Mouse (Mus musculus): ENCODE measurements around the gene Anapc1. TPM values are rescaled to one million over a fixed set of nuclear protein-coding genes. Genes with fewer than 3 reads are reported as not detected.
A peak's percentile ranks its signal among the peaks of the same experiment; 100 is the strongest.
"Not testable (repeated sequence)": the region's sequence is repeated elsewhere in the genome, so short reads cannot be mapped to it uniquely, and the experiment has no call there.

Gene Anapc1
- total RNA-seq, 2 experiments from 2014 or later = 39.0 to 46.9 TPM

DNA sequence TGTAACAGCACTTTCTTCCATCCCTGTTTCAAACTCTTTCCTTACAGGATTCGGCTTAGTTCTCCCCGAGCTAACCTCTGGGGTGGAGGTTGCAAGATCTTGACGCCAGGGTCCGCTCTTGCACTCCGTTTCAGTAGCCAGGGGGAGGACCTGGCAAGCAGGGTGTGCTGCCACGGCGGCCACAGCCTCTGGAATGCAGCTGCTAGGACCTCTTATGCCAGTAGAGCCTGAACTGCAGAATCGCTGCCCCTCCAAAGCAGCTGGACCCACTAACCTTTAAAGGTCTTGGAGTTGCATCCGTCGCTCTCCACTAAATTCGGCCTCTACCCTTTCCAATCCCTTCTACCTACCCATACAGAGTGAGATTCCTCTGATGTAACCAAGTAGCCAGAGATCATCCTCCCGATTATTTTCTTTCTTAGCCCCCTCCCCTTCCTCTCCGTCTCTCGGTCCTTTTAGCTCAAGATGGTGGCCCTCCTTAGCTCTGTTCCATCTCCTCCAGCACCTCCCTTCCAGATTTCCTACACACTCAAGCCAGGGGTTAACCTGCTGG, 11.0 kb upstream of the Anapc1 start:
- intact Hi-C loops (cut with DNase I) = loop anchor here (1.0 to 10.0 kb wide), 4 partner anchors 55 to 497 kb away; partner anchors contain the start of genes Slc20a1 and Zc3h8
- peak; percentile 84 to 86 for DNase-seq

DNA sequence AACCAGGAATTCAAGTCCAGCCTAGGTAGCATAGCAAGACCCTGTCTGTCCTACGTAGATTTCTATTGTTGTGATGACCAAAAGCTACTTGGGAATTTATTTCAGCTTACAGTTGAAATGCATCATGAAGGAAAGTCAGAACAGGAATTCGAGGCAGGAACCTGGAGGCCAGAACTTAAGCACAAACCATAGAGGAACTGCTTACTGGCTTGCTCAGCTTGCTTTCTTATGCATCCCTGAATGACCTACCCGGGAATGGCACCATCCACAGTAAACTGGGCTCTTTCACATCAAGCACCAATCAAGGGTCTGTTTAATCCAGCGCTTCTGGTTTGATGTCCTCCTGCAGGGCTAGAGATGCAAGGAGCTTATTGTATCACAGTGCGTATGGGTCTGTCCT, 10.4 kb upstream of the Anapc1 start:
- no peak for DNase-seq
- intact Hi-C loops (cut with DNase I) = loop anchor here (5.0 to 10.0 kb wide), 2 partner anchors 245 to 497 kb away; partner anchors contain the start of genes Slc20a1 and Zc3h8

DNA sequence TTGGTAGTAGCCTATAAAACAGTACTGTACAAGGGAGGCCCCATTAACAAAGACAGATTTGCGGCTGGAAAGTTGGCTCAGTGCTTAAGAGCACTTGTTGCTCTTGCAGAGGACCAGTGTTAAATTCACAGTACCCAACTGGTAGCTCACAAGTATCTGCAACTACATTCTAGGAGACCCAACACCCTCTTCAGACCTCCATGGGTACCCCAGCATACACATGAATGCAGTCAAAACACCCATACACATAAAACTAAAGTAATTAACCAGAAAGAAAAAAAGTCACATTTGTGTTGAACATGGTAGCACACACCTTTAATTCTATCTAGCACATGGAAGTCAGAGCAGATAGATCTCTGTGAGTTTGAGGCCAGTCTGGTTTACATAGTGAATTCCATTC, 9.9 kb upstream of the Anapc1 start:
- intact Hi-C loops (cut with DNase I) = loop anchor here (5.0 to 10.0 kb wide), 2 partner anchors 245 to 498 kb away; partner anchors contain the start of genes Slc20a1 and Zc3h8
- no peak for DNase-seq

DNA sequence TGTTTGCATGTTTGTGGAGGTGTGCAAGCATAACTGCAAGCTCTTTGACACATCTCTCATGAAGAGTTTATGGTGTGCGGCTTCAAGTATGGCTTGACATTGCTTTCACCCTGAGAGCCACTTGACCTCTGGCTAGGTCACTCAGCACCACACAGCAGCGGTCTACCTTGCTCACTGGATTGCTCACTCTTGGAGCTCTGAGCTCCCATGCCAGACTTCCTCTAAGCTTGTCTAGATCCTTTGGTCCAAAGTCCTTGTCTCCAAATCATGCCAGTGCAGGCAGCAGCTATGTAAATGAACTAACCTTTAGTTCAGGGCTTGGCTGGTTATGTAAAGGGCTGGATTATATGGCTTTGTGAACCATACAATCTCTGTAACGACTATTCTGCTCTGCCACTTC, 9.2 kb upstream of the Anapc1 start:
- no peak for DNase-seq
- intact Hi-C loops (cut with DNase I) = loop anchor here (5.0 to 10.0 kb wide), 2 partner anchors 246 to 498 kb away; partner anchors contain the start of genes Slc20a1 and Zc3h8

DNA sequence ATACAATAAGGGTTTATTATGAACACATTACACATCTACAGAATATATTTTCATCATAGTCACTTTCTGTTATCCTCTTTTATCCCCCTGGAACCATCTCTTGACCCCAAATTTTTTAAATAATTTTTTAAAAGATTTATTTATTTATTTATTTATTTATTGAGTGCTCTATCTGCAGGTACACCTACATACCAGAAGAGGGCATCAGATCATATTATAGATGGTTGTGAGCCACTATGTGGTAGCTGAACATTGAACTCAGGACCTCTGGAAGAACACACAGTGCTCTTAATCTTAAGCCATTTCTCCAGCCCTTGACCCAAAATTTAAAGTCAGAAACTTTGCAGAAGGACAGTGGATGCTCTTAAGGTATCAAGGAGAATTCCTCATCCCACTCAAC, 7.4 kb upstream of the Anapc1 start:
- intact Hi-C loops (cut with DNase I) = loop anchor here (10.0 kb wide), 1 partner anchor 500 kb away; the partner anchor contains the start of gene Slc20a1

DNA sequence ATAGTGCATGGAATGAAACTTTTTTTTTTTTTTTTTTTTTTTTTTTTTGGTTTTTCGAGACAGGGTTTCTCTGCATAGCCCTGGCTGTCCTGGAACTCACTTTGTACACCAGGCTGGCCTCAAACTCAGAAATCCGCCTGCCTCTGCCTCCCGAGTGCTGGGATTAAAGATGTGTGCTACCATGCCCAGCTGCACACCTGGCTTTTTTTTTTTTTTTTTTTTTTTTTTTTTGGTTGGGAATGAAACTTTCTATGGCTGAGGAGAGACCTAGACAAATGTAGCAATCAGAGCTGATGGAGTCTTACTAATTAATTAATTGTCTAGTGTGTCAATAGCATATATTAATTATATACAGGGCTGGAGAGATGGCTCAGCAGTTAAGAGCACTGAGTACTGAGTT, 6.6 kb upstream of the Anapc1 start:
- intact Hi-C loops (cut with DNase I) = loop anchor here (10.0 kb wide), 1 partner anchor 501 kb away; the partner anchor contains the start of gene Slc20a1
- DNase-seq = not testable (repeated sequence)

More for the DNA sequence above, 7.4 kb upstream of the Anapc1 start:
- no peak for DNase-seq

DNA sequence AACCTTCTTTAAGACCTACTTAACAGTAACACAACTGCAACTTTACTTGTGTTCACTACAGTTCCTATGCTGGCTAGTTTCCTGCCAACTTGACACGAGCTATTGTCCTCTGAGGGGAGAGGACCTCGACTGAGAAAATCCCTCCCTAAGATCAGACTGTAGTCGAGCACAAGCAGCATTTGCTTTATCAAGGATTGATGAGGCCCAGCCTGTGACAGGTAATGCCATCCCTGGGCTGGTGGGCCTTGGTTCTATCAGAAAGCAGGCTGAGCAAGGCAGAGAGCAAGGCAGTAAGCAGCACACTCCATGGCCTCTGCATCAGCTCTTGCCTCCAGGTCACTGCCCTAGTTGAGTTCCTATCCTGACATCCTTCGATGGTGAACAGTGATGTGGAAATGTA, 6.0 kb upstream of the Anapc1 start:
- intact Hi-C loops (cut with DNase I) = loop anchor here (10.0 kb wide), 1 partner anchor 502 kb away; the partner anchor contains the start of gene Slc20a1
- no peak for DNase-seq

DNA sequence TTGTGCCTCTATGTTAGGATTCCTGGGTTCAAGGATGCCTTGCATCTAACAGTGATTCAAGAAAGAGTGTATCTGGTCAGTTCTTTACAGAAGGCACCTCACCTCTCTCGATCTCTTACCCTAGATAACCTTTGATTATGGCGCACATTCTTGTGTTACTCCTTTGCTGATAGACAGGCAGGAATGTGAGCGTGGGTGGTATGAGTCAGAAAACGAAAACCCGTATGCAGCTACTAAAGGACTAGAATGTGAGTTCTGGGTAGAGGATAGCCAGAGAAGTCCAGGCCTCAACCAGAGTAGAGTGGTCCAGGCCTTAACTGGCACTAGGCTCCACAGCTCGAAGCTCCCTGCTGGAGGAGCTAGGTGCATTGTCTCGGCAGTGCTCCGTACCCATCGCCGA, 5.6 kb upstream of the Anapc1 start:
- intact Hi-C loops (cut with DNase I) = loop anchor here (10.0 kb wide), 1 partner anchor 502 kb away; the partner anchor contains the start of gene Slc20a1
- DNase-seq = no peak

DNA sequence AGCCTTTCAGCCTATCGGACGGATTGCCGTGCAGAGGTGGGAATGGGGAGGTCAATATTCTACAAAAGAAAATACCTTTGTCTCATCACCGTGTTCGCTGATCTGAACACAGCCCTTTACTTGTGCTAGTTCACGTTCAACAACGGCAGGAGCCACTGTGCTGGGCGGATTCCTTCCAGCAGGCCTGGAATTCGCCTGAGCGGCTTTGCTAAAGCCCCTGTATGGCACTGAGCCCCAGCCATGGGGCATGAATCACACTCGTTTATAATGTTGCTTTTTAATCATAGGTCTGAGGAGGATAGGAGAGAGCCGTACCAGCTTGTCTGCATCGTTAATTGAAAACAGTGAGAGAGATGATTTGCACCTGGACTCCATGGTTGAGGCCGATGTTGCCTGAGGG, 5.1 kb upstream of the Anapc1 start:
- DNase-seq = no peak
- intact Hi-C loops (cut with DNase I) = loop anchor here (10.0 kb wide), 1 partner anchor 502 kb away; the partner anchor contains the start of gene Slc20a1

DNA sequence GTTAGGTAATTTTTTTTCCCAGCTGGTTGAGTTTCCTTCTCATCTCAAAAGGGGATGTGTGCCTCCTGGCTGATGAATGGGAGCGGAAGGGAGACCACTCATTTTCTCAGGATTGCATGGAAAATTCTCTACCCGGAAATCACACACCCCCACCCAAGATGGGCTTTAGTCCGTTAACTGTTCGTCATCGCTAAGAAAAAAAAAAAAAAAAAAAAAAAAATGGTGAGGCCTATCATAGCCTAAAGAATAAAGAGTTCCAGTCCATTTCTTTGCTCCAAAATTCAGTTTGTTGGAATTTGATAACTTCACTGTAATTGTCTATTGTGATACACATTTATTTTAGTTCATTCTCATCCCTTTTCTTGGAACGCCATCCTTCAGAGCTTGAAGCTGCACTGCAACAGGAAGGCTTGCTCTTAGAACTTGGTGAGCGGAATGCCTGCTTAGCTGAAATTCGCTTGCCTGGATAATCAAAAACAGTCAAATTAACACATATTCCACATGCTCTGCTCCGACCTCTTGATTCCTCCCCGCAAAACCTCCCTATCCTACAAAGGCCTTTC, 448 bp upstream of the Anapc1 start:
- intact Hi-C loops (cut with DNase I) = loop anchor here (10.0 kb wide), 1 partner anchor 377 kb away; the partner anchor contains the start of gene Ttl
- DNase-seq = no peak

DNA sequence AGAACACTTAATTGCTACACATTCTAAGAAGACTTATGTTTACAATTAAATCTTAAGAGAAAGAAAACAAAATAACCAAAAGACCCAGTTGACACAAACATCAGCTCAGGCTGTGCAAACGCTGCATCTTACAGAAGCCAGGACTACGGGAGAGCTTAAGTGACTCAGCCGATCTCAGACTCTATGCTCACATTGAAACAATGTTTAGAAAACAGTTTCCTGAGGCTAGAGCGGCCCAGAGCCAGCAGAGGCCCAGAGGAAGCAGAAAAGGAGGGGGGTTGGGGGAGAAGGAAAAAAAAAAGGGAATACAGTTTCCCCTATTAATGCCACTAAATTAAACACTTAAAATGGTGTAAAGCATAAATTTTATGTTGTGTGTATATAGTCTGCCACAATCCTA, 6.5 kb downstream of the Anapc1 start:
- no peak for DNase-seq
- intact Hi-C loops (cut with DNase I) = loop anchor here (10.0 kb wide), 1 partner anchor 384 kb away; the partner anchor contains the start of gene Ttl

DNA sequence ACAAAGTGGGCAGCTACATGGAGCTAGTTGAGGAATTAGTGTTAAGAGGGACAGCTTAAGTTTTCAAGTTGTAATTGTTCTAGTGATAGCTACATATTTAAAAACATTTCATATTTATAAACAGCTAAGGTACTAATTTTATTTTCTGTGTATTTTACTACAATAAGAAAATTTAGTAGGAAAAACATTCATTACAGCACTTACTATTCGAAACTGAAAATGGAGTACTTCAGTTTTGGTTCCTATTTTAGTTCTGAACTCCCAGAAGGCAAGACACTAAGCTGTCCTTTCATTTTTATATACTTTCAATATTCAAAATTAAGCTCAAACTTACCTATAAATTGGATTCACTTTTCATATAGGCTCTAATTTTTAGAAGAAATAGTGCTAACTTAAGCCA, 66.6 kb downstream of the Anapc1 start:
- DNase-seq = no peak
- intact Hi-C loops (cut with DNase I) = no loop called here

DNA sequence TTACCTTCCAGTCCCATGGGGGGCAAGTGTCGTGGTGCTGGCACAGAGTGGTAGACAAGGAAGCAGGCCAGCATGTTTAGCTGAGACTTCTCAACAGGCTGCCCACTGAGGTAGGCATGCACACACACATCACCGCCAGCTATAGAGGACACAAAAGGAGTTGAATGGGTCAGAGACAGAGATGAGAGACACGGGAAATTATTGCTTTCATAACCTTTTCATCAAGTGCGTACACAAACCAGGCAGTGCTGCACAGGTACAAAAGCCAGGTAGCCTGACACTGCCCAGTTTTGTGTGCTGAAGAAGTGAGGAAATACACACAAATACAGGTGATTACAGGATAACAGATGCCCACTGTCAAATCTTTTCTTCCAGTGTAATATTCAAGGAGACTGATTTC, 71.8 kb downstream of the Anapc1 start:
- intact Hi-C loops (cut with DNase I) = no loop called here
- DNase-seq = no peak

DNA sequence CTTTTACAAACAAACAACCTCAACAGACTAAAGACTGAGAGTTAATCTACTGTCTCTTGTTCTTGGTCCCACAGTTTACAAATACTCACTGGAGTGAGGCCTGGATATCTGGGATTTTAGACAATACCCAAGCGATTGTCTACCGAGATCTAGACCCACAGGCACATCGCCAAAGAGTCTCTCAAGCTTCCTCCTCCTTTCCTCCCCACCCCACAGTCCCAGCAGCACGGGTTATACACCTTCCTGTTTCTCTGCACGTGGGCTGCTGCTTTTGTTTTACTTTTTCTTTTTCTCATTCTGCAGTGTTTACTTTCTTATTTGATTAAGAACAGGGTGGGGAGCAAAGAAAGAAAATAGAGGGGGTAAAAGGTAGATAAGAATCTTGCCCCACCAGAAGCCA, 73.8 kb downstream of the Anapc1 start:
- peak in 1 of 2 experiments; percentile 10 for DNase-seq
- intact Hi-C loops (cut with DNase I) = no loop called here

DNA sequence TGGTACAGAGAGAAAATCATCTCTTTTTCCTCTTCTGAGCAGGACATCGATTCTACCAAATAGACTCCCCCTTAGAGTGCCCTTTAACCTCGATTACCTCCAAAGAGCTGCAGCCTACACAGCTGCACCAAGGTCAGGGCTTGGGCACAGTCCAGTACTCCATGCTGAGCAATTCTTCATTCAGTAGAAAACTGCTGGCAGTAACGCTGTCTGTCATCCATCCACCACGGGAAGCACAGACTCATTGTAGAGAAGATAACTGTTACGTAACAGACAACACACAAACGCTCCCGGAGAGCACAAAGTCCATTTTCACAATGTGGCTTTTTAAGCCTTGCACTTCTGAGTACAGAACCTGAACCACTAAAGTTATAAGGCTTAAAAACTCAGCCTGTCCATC, 74.9 kb downstream of the Anapc1 start:
- intact Hi-C loops (cut with DNase I) = no loop called here
- DNase-seq = no peak

DNA sequence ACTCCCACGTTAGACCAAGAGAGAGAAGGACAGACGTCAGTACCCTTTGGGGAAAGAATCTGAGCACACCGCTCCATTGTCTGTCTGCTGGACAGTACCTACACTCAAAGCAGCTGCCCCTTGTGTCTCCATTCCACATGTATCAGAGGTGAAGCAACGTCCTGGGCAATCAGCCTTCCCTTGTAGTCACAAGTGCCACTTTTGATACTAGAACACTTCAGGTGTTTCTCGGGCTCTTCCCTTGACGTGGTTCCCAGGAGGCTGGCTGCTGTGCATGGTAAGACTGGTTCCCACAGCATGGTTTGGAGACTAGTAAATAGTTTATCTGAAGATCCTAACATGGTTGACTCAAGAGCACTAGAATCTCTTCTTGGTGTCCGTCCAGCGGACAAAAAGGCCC, 76.0 kb downstream of the Anapc1 start:
- DNase-seq = no peak
- intact Hi-C loops (cut with DNase I) = no loop called here

DNA sequence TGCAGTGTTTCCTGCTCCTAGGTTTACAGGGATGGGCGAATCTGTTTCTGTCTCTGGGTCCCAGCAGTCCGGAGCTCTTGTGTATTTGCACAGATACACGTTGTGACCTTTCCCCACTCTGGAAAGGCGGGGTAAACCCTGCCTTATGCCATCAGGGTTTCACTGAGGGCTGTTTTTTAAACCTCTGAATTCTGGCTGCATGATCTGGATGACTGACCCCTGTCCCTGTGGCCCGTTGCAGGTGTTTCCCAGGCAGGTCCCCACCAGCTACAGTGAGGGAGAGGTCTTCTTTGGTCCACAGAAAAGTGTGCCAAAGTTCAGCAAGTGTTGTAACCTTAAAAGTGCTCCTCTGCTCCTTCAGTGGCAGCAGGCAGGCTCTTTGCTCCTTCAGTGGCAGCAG, 77.9 kb downstream of the Anapc1 start:
- intact Hi-C loops (cut with DNase I) = no loop called here
- no peak for DNase-seq

DNA sequence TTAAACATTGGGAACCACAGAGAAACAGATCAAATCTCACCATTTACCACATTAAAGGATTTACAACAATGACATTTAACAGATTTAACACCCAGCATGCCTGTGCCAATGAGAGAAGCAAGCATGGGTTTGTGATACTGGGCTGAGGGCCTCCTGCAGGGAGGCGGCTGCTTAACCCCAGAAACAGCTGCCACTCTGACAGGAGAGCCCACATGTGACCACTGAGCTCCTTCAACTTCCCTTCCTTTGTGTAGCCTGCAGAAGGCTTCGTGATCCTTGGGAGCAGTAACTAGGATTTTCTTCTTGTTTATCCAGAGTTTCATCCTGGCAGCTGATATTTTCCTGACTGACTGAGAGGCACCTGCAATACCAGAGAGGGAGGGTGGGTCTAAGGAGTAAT, 85.7 kb downstream of the Anapc1 start:
- intact Hi-C loops (cut with DNase I) = no loop called here
- no peak for DNase-seq

DNA sequence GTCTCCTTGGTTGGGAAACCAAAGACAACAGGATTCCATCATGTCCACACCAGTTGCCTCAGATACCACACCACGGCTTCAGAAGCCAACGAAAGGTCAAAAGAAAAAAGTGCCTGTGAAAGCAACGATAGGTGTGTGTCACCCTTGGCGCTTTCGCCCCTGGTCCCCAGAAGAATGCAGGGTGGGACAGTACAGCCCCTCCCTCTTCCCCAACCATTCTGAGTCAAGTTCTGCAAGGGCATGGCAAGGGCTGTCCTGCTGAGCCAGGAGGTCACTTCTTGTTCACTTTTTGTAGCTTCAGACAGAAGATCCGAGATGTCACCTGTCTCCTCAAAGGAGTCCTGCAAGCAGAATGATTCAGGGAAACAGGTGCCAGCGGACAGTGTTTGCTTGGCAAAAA, 94.9 kb downstream of the Anapc1 start:
- DNase-seq = no peak
- intact Hi-C loops (cut with DNase I) = no loop called here

DNA sequence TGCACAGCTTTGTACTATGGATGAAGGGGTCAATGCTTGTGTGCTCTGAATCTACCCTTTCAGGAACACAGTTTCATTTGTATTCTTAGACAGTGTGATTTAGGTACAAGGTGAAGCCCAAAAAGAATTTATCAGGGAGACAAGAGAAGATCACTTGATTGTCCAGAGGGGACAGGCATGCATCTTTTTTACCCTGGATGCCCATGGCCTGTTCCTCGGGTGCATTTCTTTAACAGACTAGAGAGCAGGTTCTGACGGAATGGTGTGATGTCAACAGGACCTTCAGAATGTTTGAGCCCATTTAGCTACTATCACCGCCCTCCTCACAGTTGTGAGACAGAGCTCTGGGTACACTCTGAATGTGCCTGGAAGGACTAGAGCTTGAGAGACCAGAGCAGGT, 96.3 kb downstream of the Anapc1 start, which contains the start of gene Spdye4c:
Gene Spdye4c (plus strand): TSS at position 301 of the 400 bp plus-strand sequence.
- intact Hi-C loops (cut with DNase I) = no loop called here
- no peak for DNase-seq

DNA sequence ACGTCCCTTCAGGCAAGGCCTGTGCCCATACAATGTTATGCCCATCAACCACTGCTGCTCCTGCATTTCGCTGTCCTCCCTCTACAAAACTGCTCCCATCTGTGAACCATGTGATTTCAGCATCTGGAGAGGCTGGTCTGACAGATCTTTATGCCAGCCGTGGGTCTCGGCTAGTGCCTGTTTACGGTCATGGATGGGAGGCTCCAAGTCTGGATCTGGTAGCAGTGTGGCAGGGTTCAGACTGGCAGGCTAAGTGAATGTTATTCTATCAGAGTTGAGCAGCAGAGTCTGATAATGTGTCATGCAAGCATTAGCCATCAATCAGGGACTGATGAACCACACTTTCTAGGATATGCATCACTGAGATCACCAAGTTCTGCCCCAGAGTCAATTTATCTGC, 104.3 kb downstream of the Anapc1 start:
- no peak for DNase-seq
- intact Hi-C loops (cut with DNase I) = no loop called here

All from heart, postnatal 36 days (tissue).